Mouse (Mus musculus) inflammation-experienced regulatory T-cells, adult 6 months (primary cell): ENCODE results near the gene Nudt3. TPM values are rescaled to one million over a fixed set of nuclear protein-coding genes. Genes with fewer than 3 reads are reported as not detected.

ENCODE experiments used
- ATAC-seq: one replicate; pipeline ENCODE4 v1.8.0; 2017
- polyA plus RNA-seq, 3 experiments: library from polyadenylated mRNA; unstranded; fragments of 100-300 nt; shearing (Covaris generic); gene quantifications; one replicate each; pipeline ENCODE4 v1.2.1; 2017

Gene Nudt3
- polyA plus RNA-seq, 3 experiments from 2014 or later = 28.1 to 42.5 (median 32.0) TPM

DNA sequence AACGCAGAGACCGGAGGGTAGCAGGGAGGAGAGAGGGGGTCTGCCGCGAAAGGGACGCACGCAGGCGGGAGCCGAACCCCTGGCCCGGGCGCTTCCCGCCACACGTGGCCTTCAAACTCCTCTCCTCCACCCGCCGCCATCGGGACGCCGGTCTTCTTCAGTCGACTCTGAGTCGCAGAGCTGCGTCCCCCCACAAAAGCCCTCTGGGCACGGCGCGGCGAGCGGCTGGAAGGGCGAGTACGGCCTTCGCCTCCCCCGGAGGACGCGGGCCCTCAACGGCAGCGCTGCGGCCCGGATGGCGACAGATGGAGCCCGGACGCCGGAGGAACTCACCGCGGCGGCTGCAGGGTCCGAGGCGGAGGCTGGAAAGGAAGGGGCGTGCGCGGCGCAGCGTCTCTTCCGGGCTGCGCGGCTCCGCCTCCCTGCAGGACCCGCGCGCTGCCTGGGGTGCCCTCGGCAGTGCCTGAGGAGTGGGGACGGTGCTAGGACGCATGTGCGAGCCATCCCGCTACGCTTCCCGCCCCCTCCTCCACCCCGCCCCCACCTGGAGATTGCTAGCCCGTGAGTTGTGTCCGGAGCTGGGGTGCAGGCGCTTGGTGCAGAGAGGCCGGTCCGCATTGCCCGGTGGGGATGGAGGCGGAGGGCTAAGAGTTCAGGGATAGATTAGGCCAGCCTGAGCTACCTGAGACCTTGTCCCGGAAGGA is 11.7 kb upstream of the Nudt3 start, which contains the start of gene RPS10-NUDT3:
TSS of gene RPS10-NUDT3 (minus strand) at position 352 of the 704 bp plus-strand sequence.
- ATAC-seq = peak; percentile 93

DNA sequence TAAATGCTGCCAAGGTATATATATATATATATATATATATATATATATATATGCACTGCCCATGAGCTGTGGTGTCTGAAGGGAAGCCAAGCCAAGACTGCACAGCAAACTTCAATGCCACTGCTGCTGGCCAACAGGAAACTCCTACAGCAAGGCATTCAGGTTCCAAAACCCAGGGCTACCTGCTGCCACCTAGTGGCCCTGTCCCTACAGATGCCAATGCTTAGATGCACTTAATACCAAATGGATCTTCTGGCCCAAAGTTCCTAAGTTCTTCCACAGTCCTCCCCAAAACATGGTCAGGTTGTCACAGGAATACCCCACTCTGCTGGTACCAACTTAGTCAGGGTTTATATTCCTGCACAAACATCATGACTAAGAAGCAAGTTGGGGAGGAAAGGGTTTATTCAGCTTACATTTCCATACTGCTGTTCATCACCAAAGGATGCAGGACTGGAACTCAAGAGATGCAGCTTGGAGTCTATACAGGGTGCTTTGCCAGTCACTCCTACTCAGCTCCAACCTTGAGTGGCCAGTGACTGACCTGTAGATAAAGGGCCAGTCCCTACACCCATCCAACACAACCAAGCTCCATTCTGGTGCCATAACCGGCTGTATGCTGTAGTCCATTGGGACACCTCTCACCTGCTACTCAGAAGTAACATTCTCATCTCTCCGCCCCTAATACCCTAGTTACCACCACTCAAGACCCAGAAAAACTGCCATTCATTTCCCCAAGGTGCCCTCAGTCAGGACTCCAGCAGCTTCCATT is 6.1 kb upstream of the Nudt3 start:
- ATAC-seq = peak; percentile 69

DNA sequence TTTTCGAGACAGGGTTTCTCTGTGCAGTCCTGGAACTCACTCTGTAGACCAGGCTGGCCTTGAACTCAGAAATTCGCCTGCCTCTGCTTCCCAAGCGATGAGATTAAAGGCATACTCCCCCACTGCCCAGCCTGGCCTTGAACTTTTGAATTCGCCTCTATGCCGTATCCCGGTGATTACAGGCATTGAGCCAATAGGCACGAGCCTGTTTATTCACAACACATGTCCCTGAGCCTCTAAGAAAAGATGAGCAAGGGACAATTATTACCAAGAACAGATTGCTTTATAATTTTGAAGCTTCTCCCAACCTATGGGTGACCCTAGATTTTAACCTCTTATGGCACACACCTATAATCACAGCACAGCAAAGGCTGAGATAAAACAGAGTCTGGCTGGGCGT is 5.1 kb upstream of the Nudt3 start:
- no peak for ATAC-seq

DNA sequence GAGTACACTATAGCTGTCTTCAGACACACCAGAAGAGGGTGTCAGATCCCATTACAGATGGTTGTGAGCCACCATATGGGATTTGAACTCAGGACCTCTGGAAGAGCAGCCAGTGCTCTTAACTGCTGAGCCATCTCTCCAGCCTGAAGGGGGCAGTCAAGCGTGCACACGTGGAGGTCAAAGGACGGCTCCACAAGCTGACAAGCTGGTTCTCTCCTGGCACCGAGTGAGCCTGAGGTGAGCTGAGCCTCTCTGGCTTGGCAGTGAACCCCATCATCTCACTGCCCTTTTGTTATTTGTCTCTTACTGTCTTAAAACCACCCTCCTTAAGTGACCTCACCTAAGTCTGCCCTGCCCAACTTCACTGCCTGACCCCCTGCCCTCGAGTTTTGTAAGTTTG is 4.2 kb upstream of the Nudt3 start:
- ATAC-seq = no peak

DNA sequence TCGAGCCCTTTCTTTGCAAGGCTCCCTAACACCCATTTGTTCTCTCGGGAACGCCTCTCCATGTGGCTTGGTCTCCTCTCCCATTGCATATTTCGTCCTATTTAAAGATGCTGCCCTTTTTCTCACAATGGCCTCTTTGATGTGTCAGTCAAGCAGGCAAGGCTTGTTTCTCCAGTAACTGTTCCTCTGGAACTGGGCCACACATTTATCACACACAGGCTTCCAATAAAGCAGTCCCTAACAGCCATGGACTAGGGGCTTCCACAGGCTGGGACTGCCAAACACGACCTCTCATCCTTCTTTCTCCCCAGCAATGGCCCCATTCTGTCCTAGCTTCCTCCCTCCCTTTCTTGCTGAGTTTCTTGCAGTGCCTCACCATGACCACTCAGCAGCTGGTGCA is 3.4 kb upstream of the Nudt3 start:
- no peak for ATAC-seq

DNA sequence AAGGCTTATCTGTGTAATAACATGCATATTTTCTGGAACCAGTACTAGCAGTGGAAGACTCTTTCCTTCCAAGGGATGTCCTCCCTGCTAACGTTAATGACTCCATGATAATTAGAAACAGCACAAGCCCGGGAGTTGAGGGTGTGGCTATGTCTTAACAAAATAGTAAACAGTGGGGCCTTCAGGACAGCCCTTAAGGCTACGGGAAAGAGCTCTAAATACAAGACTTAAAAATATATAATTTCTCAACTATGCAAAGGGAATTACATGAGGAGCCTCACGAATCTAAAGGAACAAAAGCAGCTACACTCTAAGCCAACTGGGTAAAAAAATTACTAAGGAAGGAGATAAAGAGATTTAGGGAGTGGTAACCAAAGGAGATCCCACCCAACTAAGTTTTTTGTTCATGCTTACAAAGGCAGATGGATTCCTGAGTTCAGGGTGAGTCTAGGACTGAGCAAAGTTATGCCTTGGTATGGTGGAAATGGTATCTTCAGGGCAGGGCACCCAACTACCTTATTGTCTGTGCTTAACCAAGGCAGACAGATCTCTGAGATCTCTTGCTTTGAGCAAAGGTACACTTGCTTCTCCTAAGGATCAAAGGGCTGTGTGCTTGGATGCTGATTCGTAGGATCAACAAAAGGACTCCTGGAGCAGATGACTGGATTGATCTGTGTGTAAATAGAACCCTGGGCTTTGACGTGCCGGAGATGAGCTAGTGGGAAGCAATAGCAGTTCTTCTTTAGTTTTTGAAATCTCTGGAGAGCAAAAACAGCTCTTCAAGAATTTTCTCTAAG is 2.4 kb upstream of the Nudt3 start:
- no peak for ATAC-seq

DNA sequence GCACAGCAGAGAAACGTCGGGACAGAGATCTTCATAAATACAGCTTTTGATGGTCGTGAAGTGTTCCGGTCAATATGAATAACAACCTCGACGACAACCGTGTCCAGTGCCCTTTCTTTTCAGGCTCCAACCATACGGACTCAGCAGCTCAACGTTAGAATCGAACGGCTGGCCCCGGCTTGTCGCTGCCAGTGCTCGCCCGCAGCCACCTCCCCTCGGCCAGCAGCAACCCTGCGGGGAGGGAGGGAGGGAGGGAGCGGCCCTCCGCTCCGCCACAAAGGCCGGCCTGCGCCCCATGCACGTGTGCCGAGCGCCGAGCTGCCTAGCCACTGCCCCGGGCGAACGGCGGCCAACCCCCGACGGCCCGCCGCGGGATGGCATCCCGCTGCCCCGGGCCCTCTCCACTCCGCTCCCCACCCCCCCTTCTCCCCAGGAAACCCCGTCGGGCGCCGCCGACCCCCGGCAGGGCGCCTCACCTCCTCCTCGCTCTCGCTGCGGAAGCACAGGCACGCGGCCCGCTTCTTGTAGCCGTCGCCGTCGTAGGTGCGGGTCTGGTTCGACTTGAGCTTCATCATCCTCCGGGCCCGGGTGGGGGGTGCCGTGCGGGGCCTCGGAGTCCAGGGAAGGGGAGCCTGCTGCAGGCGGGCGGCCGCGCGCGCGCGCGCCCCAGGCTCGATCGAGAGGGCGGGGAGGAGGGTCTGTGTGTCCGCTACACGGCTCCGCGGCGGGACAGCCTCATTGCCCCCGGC is 510 bp downstream of the Nudt3 start:
- ATAC-seq = peak; percentile 22

DNA sequence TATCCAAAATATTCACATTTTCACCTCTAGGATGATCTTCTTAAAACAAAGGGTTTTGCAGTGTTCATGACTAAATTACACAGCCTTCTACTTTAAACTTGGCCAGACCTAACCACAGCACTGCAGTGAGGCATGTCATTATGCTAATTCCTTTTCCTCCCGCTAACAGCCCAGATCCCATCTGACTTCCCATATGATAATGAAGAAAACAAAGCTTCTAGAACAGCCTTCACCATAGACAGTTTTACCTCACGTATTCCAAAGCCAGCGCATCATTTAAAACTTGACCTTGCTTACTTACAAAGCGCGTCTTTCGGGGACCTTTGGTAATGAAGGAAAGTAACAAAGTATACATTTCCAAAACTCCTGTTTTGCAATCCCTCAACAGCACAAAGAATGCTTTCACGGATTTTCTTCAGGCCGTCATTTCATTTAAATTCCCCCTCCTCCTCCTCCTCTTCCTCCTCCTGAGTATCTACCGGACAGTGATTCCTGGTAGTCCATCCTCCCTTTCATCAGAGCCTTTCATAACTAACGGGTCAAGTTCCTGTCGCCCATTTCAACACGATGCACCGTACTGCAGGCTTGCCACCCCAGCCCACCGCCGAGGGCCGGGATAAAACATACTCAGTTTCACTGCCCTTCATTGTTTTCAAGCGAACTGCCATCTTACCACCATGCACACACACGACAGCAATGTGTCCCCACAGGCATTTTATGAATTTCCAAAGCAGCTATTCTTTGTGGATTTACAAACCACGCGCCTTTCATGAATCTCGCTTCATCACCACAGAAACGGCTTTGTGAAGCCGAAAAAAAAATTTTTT is 1.4 kb downstream of the Nudt3 start:
- no peak for ATAC-seq

DNA sequence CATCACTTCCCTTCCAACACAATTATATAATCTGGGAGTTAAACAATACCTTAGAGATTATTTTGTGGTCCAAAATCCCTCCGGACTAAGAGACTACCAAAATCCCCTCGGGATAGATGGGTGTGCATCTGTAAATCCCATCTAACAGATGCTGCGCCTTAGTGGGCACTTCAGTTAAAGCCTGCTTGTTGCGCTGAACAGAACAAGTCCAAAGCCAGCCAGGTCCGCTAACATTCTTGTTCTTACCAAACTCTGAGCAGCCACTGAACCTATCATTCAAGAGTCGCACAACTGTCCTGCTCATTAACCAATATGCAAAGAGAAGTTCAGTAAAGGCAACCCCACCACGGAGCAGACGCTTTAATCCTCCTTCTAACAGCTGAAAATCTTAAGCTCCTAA is 2.1 kb downstream of the Nudt3 start:
- ATAC-seq = no peak

DNA sequence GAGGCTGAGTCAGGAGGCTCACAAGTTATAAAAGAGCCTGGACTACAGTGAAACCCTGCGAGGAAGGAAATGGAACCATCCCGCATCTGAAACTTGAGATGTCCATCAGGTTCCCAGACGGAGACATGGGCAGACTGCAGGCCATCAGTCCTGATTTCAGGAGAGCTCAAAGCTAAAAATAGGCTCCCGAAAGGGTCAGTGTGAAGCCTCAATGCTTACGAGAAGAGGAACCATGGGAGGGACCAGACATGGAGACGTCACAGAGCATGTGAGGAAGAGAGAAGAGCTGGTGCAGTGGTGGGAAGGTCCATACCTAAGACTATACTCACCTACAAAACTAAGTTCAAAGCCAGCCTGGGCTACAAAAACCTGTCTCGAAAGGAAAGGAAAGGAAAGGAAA is 7.9 kb downstream of the Nudt3 start:
- ATAC-seq = no peak

DNA sequence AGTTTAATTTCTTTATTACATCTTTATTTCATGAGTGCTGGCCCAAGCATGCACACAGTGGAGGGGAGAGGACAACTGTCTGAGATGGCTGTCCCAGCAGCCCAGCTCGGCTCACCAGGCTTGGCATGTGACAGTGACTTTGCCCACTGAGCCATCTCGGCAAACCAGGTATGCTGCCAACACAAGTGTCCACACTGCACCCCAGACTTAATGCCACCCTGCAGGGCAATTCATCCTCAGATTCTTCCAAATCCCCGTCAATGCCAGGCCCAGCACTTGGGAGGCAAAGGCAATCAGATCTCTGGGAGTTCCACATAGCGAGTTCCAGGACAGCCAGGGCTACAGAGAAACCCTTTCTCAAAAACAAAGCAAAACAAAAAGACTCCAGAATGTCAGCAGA is 10.3 kb downstream of the Nudt3 start:
- ATAC-seq = no peak

DNA sequence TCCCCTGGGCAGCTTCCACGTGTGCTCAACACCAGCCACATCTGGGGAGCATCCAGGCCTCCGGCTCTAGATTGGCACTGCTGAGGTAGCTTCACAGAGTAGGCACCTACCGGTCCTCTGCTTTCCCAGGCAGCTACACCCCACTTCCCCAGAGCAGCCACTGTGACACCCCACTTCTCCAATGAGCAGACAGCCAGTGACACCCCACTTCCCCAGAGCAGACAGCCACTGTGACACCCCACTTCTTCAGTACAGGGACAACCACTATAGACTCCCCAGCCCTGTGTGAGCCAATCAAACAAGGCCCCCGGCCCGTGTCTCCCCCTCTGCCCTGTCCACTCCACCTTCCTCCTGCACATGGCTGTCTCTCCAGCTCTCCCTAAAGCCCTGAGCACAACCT is 11.3 kb downstream of the Nudt3 start:
- no peak for ATAC-seq

DNA sequence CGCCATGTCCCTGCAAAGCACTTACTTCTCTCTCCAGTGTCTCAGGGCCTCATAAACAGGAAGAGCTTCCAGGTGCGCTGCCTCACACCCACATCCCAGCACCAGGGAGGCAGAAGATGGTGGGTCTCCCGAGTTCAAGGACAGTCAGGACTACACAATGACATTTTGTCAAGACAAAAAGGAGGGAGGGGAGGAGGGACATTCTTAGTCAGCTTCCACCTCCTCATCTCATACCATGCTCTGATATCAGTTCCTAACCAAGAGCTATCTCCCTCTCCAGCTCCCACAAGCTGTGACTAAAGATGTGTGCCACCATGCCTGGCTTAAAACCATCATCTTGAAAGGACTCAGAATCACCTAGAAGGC is 11.8 kb downstream of the Nudt3 start:
- no peak for ATAC-seq

DNA sequence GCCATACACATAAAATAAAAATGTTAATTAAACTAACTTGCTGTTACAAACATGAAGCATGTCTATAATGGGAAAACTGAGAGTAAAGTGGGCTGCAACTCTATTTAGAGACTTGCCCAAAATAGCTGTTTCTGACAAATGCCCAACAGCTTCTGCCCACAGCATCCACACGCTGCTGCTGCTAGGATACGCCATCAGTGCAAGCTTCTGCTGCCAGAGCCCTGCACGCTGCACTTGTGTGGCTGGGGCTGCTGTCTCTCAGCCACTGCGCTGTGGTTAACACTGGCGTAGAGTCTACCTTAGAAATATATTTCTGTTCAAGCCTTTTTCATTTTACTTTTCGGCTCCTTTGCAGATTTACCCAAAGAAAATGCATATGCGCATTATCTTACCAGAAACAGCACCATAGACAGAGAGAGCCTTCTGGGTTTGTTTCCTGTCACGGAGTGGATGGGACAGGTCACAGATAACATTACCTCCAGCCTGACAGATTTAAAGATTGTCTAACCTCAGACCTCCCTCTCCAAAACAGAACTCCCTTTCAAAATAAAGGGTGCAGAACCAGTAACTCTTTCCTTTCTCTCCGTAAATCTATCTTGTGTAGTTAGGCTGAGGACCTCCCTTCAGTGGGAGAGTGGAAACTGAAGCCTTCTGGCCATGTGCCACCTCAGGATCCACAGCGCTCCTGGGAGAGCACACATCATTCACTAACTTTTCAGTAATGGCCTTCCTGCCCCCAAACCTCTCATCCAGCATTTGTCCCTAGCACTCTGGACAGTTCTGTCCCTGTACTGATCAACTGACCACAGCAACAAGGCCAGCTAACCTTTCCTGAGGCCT is 12.4 kb downstream of the Nudt3 start:
- ATAC-seq = no peak

DNA sequence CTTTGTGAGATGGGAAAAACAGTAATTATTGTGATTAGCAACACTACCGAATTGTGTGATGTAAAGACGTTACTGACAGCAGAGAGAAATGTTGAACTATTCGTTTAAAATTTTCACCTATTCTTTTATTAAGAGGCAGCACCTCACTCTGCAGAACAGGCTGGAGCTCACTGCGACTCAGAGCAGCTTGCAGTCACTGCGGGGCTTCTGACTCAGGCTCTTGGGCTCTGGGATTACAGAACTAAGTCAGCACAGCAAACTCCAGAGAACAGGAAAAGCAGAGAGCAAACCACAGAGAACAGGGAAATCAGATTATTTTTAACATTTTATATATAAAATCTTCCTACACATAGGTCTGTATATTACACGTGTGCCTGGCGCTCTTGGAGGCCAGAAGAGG is 13.7 kb downstream of the Nudt3 start:
- ATAC-seq = no peak

DNA sequence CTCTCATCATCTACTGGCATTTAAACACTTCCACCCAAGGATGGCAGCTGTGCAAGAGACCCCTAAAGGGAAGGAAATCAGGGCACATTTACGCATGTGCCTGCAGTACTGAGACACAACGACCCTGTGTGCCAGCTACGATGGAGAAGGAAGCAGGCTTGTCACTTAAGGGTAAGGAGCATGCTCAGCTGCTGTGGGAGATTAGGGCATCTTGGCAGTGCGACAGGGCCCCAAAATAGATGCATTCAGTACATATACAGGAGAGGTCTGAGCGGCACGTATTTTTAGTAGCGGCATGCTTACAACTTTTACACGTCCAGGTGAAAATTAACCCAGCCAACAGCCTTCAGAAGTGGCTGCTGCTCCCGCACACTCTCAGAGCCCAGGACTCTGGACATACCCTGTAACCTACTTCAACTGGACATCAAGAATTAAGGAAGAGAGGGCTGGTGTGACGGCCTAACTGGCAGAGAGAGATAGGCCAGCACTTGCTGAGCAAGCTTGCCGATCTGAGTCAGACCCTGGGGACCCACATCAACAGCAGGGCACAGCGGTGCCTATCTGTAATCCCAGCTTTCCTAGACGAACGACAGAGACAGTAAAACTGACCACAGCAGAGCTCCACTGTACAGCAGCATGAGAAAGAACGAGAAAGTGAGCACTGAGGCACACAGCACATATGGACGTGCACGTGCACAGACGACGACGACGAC is 19.6 kb downstream of the Nudt3 start:
- ATAC-seq = no peak

DNA sequence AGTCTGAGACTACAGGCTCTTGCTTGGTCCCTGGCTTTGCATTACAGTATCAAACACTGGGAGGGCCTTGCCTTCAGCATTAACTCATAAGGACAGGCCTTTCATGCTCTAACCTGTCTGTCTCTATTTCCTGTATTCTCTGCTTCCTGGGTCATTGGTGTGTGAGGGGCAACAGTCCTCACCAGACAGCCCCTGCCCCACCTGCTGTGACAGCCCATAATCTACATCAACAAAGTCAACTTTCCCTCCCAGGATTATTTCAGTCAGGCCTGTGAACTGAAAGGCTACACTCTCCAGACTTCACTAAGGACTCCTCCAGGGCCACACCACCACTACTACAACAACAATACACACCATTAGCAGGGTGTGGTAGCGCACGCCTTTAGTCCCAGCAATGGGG is 20.3 kb downstream of the Nudt3 start:
- ATAC-seq = no peak

DNA sequence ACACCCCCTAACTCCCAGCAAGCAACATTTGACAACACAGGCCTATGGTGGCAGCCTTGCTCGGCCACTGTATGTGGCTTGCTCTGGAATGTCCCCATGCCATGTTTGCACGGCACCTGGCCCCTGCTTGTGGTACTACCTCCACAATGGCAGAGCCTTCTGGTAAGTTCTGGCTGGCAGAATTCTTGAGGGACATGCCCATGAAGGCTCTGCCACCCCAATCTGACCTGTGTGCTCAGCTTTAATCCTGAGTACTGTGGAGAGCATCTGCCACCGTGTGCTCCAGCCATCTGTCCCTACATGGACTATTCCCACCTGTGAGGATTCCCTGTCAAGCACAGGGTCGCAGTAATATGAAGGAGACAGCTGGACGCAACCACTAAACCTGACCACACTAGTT is 22.4 kb downstream of the Nudt3 start:
- ATAC-seq = no peak

DNA sequence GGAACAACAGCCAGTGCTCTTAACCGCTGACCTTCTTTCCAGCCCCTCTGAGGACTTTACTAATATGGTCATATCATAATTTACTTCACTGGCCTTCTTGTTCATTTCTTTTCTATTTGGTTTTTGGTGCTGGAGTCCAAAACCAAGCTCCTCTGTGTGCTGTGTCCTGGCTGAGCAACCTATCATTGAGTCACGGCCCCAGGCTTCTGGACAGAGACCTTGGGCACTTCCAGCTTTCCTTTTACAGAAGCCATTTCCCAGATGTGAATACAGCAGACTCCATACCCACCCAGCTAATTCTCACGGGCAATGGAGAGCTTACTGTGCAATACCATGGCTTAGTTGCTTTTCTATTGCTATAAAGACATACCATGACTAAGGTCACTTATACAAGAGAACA is 23.0 kb downstream of the Nudt3 start:
- no peak for ATAC-seq
